Mouse (Mus musculus) MEL (cell line): ENCODE data around the gene Gjb6. TPM values are rescaled to one million over a fixed set of nuclear protein-coding genes. Genes with fewer than 3 reads are reported as not detected.

ENCODE experiments used
- DNase-seq: peaks from one replicate; pipeline ENCODE4 v3.0.0; 2011; ENCODE audit warnings: low read depth, low spot score
- H3K27ac ChIP-seq: 2 replicates; pipeline ENCODE4 v1.5.1; 2012; ENCODE audit warnings: low read depth, mild to moderate bottlenecking, control low read depth, low read length, moderate library complexity; ENCODE audit not compliant: control insufficient read depth
- H3K27me3 ChIP-seq, 2 experiments: fragments of 150-350 bp in 1 of 2; sonication (generic) in 1 of 2; 2 replicates each; pipeline ENCODE4 v1.6.1; 2012; ENCODE audit warnings: low read length in 2 of 2, mild to moderate bottlenecking in 2 of 2, improper control_type of control experiment in 1 of 2, moderate library complexity in 1 of 2; ENCODE audit not compliant: insufficient read depth in 2 of 2, control insufficient read depth in 1 of 2
- H3K36me3 ChIP-seq, 2 experiments: 2 replicates each; pipeline ENCODE4 v1.6.1; 2012 to 2014; ENCODE audit warnings: low read length in 2 of 2, improper control_type of control experiment in 1 of 2, inconsistent platforms in 1 of 2, mild to moderate bottlenecking in 1 of 2; ENCODE audit not compliant: insufficient read depth in 2 of 2, control insufficient read depth in 1 of 2
- H3K4me1 ChIP-seq, 2 experiments: fragments of 150-350 bp in 1 of 2; sonication (generic) in 1 of 2; 2 replicates each; pipeline ENCODE4 v1.6.1; 2012; ENCODE audit warnings: low read length in 2 of 2, improper control_type of control experiment in 1 of 2, mild to moderate bottlenecking in 1 of 2; ENCODE audit not compliant: insufficient read depth in 2 of 2, control insufficient read depth in 1 of 2
- H3K4me3 ChIP-seq, 2 experiments: fragments of 150-350 bp in 1 of 2; sonication (generic) in 1 of 2; 2 replicates each; pipeline ENCODE4 v1.5.1; 2012; ENCODE audit warnings: low read depth in 2 of 2, low read length in 2 of 2, mild to moderate bottlenecking in 2 of 2, moderate library complexity in 2 of 2, control low read depth in 1 of 2, improper control_type of control experiment in 1 of 2; ENCODE audit not compliant: control insufficient read depth in 1 of 2, insufficient read depth in 1 of 2
- H3K79me2 ChIP-seq: 2 replicates; pipeline ENCODE4 v1.6.1; 2012; ENCODE audit warnings: mild to moderate bottlenecking, low read length, moderate library complexity; ENCODE audit not compliant: control insufficient read depth, poor library complexity, insufficient read depth
- H3K9ac ChIP-seq: 2 replicates; pipeline ENCODE4 v1.6.1; 2012; ENCODE audit warnings: low read depth, mild to moderate bottlenecking, control low read depth, low read length, moderate library complexity; ENCODE audit not compliant: control insufficient read depth, poor library complexity, severe bottlenecking
- H3K9me3 ChIP-seq: fragments of 150-350 bp; sonication (generic); replicated peaks from 2 replicates; pipeline ENCODE4 v1.6.1; 2012; ENCODE audit warnings: mild to moderate bottlenecking, low read length, improper control_type of control experiment, moderate library complexity; ENCODE audit not compliant: insufficient read depth
- BHLHE40 ChIP-seq: IDR thresholded peaks from 2 replicates; pipeline ENCODE4 v1.6.1; 2012; ENCODE audit warnings: low read depth, mild to moderate bottlenecking, inconsistent platforms, low read length, improper control_type of control experiment, borderline replicate concordance
- CHD1 ChIP-seq: IDR thresholded peaks from 2 replicates; pipeline ENCODE4 v1.6.1; 2012; ENCODE audit warnings: low read depth, mild to moderate bottlenecking, inconsistent platforms, low read length, improper control_type of control experiment
- ELF1 ChIP-seq: IDR thresholded peaks from 2 replicates; pipeline ENCODE4 v1.6.1; 2014; ENCODE audit warnings: low read depth, mild to moderate bottlenecking, inconsistent platforms, low read length, improper control_type of control experiment, moderate library complexity
- EP300 ChIP-seq, 2 experiments: IDR thresholded peaks; 2 replicates each; pipeline ENCODE4 v1.6.1; 2011; ENCODE audit warnings: improper control_type of control experiment in 2 of 2, low read length in 2 of 2, low read depth in 1 of 2, mild to moderate bottlenecking in 1 of 2
- ETS1 ChIP-seq: IDR thresholded peaks from 2 replicates; pipeline ENCODE4 v1.6.1; 2012; ENCODE audit warnings: low read depth, mild to moderate bottlenecking, inconsistent platforms, low read length, improper control_type of control experiment, moderate library complexity
- GATA1 ChIP-seq: IDR thresholded peaks from 2 replicates; pipeline ENCODE4 v1.6.1; 2011; ENCODE audit warnings: low read depth, low read length, improper control_type of control experiment
- HCFC1 ChIP-seq: IDR thresholded peaks from 2 replicates; pipeline ENCODE4 v1.6.1; 2012; ENCODE audit warnings: low read depth, mild to moderate bottlenecking, inconsistent platforms, low read length, improper control_type of control experiment, moderate library complexity
- MAFK ChIP-seq: IDR thresholded peaks from 2 replicates; pipeline ENCODE4 v1.6.1; 2011; ENCODE audit warnings: low read depth, mild to moderate bottlenecking, low read length, improper control_type of control experiment, borderline replicate concordance
- MAX ChIP-seq: IDR thresholded peaks from 2 replicates; pipeline ENCODE4 v1.6.1; 2011; ENCODE audit warnings: low read length, improper control_type of control experiment
- MEF2A ChIP-seq: IDR thresholded peaks from 2 replicates; pipeline ENCODE4 v1.6.1; 2014; ENCODE audit warnings: low read depth, mild to moderate bottlenecking, inconsistent platforms, low read length, improper control_type of control experiment; ENCODE audit not compliant: poor library complexity, insufficient replicate concordance, severe bottlenecking; ENCODE audit errors: extremely low read depth
- MXI1 ChIP-seq: IDR thresholded peaks from 2 replicates; pipeline ENCODE4 v1.6.1; 2011; ENCODE audit warnings: mild to moderate bottlenecking, low read depth, low read length, improper control_type of control experiment
- MYC ChIP-seq: IDR thresholded peaks from 2 replicates; pipeline ENCODE4 v1.6.1; 2011; ENCODE audit warnings: low read depth, mild to moderate bottlenecking, low read length, improper control_type of control experiment, moderate library complexity
- NELFE ChIP-seq: IDR thresholded peaks from 2 replicates; pipeline ENCODE4 v1.6.1; 2011; ENCODE audit warnings: low read depth, low read length, improper control_type of control experiment
- NRF1 ChIP-seq: IDR thresholded peaks from 2 replicates; pipeline ENCODE4 v1.6.1; 2014; ENCODE audit warnings: low read depth, mild to moderate bottlenecking, inconsistent platforms, low read length, improper control_type of control experiment, moderate library complexity; ENCODE audit not compliant: poor library complexity, insufficient read depth, severe bottlenecking
- POLR2A ChIP-seq, 2 experiments: IDR thresholded peaks; 2 replicates each; pipeline ENCODE4 v1.6.1; 2011 to 2012; ENCODE audit warnings: low read length in 2 of 2, mild to moderate bottlenecking in 2 of 2, control low read depth in 1 of 2, improper control_type of control experiment in 1 of 2, low read depth in 1 of 2, moderate library complexity in 1 of 2; ENCODE audit not compliant: control insufficient read depth in 1 of 2, insufficient read depth in 1 of 2, poor library complexity in 1 of 2
- POLR2AphosphoS2 ChIP-seq: IDR thresholded peaks from 2 replicates; pipeline ENCODE4 v1.6.1; 2011; ENCODE audit warnings: low read length, improper control_type of control experiment
- POLR2AphosphoS5 ChIP-seq: IDR thresholded peaks from 2 replicates; pipeline ENCODE4 v1.6.1; 2012; ENCODE audit warnings: low read depth, borderline replicate concordance, mild to moderate bottlenecking, inconsistent platforms, low read length, moderate library complexity, mixed read lengths
- RAD21 ChIP-seq: IDR thresholded peaks from 2 replicates; pipeline ENCODE4 v1.6.1; 2011; ENCODE audit warnings: mild to moderate bottlenecking, low read depth, low read length, improper control_type of control experiment
- RCOR1 ChIP-seq: IDR thresholded peaks from 2 replicates; pipeline ENCODE4 v1.6.1; 2012; ENCODE audit warnings: low read depth, mild to moderate bottlenecking, inconsistent platforms, low read length, improper control_type of control experiment
- SIN3A ChIP-seq: IDR thresholded peaks from 2 replicates; pipeline ENCODE4 v1.6.1; 2012; ENCODE audit warnings: low read length, improper control_type of control experiment, inconsistent platforms
- SMC3 ChIP-seq: IDR thresholded peaks from 2 replicates; pipeline ENCODE4 v1.6.1; 2011; ENCODE audit warnings: low read depth, low read length, improper control_type of control experiment
- TBP ChIP-seq: IDR thresholded peaks from 2 replicates; pipeline ENCODE4 v1.8.0; 2011; ENCODE audit warnings: low read depth, low read length, improper control_type of control experiment
- TCF12 ChIP-seq: IDR thresholded peaks from 2 replicates; pipeline ENCODE4 v1.6.1; 2014; ENCODE audit warnings: low read depth, mild to moderate bottlenecking, inconsistent platforms, low read length, improper control_type of control experiment, moderate library complexity
- UBTF ChIP-seq: IDR thresholded peaks from 2 replicates; pipeline ENCODE4 v1.6.1; 2012; ENCODE audit warnings: low read depth, mild to moderate bottlenecking, inconsistent platforms, low read length, improper control_type of control experiment, moderate library complexity, borderline replicate concordance; ENCODE audit not compliant: insufficient read depth
- USF1 ChIP-seq: IDR thresholded peaks from 2 replicates; pipeline ENCODE4 v1.6.1; 2014; ENCODE audit warnings: low read depth, mild to moderate bottlenecking, inconsistent platforms, low read length, improper control_type of control experiment, moderate library complexity
- USF2 ChIP-seq, 2 experiments: IDR thresholded peaks; 2 replicates each; pipeline ENCODE4 v1.6.1; 2011 to 2012; ENCODE audit warnings: improper control_type of control experiment in 2 of 2, low read length in 2 of 2, borderline replicate concordance in 1 of 2, inconsistent platforms in 1 of 2, low read depth in 1 of 2, mild to moderate bottlenecking in 1 of 2; ENCODE audit not compliant: insufficient read depth in 1 of 2
- ZKSCAN1 ChIP-seq: IDR thresholded peaks from 2 replicates; pipeline ENCODE4 v1.6.1; 2012; ENCODE audit warnings: low read depth, mild to moderate bottlenecking, inconsistent platforms, low read length, improper control_type of control experiment, moderate library complexity
- ZMIZ1 ChIP-seq: IDR thresholded peaks from 2 replicates; pipeline ENCODE4 v1.6.1; 2012; ENCODE audit warnings: low read depth, mild to moderate bottlenecking, inconsistent platforms, low read length, improper control_type of control experiment, moderate library complexity
- polyA plus RNA-seq, 2 experiments: library from polyadenylated mRNA; stranded (reverse) in 1 of 2; unstranded in 1 of 2; fragments of >175 nt in 1 of 2; fragments of >200 nt in 1 of 2; gene quantifications; 2 replicates each; pipeline versions ENCODE4 v1.2.1 to v1.2.4; 2012; ENCODE audit warnings: low replicate concordance in 2 of 2, low read depth in 1 of 2; ENCODE audit not compliant: insufficient read length in 2 of 2, insufficient read depth in 1 of 2, missing spikeins in 1 of 2
- total RNA-seq: library from RNA; depleted of rRNA; stranded (reverse); fragments of 300-350 nt; gene quantifications from 2 replicates; pipeline ENCODE4 v1.2.3, GENCODE M21; 2012

Gjb6 gene
- total and polyA plus RNA-seq, 3 experiments, result not detected

DNA sequence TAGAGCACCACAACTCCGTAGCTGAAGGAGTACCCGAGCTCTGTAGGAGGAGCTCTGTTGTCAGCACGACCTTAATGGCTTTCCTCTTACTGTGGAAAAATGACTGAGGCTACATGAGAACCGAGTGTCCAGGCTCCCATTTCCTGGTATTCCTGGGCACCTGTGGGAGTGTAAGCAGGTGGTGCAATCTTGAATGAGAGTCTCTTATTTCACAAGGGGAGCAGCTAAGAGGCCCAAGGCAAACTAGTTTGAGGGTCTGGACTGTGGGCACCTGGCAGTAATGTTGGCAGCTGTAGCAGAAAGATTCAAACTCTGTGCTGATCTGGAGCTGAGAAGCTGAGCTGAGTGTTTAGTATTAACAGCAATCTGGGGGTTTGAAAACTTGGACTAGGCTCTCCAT is 6.0 kb downstream of the Gjb6 start:
- DNase-seq, result no peak
- Histone ChIP-seq H3K9me3 (no peaks in the 10 kb centered on the region), H3K4me3 (no peak overlapping the region), H3K4me1 (no peaks in the 10 kb centered on the region), H3K36me3 (no peaks in the 10 kb centered on the region), H3K27ac (no peak overlapping the region), H3K27me3 (peaks cover 3 to 5% of the 10 kb centered on the region in 2 experiments), H3K9ac (no peak overlapping the region), H3K79me2 (no peaks in the 10 kb centered on the region)
- no peak for TF ChIP-seq USF2 (IDR thresholded peaks at IDR 0.05; ENCODE audit: borderline replicate concordance in 1 of 2, insufficient read depth in 1 of 2, low read depth in 1 of 2, low read length in 2 of 2)
- no peak for TF ChIP-seq MEF2A
- TF ChIP-seq MAFK, result no peak
- no peak for TF ChIP-seq ZMIZ1
- TF ChIP-seq EP300 (IDR thresholded peaks at IDR 0.05; ENCODE audit: low read depth in 1 of 2, low read length in 2 of 2), result no peak
- no peak for TF ChIP-seq TCF12
- TF ChIP-seq TBP, result no peak
- no peak for TF ChIP-seq POLR2AphosphoS5
- no peak for TF ChIP-seq NRF1
- no peak for TF ChIP-seq UBTF
- TF ChIP-seq CHD1, result no peak
- TF ChIP-seq RAD21, result no peak
- TF ChIP-seq GATA1, result no peak
- TF ChIP-seq MAX, result no peak
- no peak for TF ChIP-seq POLR2A (IDR thresholded peaks at IDR 0.05; ENCODE audit: control insufficient read depth in 1 of 2, insufficient read depth in 1 of 2, low read depth in 1 of 2, low read length in 2 of 2, poor library complexity in 1 of 2)
- TF ChIP-seq MXI1, result no peak
- TF ChIP-seq ELF1, result no peak
- TF ChIP-seq USF1, result no peak

DNA sequence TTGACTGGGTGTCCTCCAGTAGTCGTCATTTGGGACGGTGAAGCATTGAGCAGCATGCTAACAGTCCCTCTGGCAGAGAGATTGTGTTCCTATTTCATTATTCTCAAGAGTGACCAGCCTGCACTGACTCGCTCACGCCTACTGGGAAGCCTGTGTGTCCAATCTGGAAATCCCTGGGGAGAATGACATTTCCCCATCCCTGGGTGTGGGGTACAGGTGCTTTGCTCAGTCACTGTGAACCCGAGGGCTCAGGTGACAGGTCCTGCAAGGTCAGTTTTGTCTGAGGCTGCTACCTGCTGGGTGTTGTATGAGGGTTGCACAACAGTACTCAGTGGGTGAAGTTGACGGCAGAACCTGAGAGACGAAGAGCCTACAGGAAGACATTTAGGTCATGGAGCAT is 11.1 kb downstream of the Gjb6 start:
- Histone ChIP-seq H3K27ac (no peak overlapping the region), H3K9me3 (no peaks in the 10 kb centered on the region), H3K4me1 (no peaks in the 10 kb centered on the region), H3K36me3 (no peaks in the 10 kb centered on the region), H3K79me2 (no peaks in the 10 kb centered on the region), H3K9ac (no peak overlapping the region), H3K27me3 (peaks cover 3 to 5% of the 10 kb centered on the region in 2 experiments), H3K4me3 (no peak overlapping the region)
- no peak for DNase-seq
- no peak for TF ChIP-seq UBTF
- no peak for TF ChIP-seq SMC3
- no peak for TF ChIP-seq BHLHE40
- no peak for TF ChIP-seq TCF12
- TF ChIP-seq ETS1, result no peak
- TF ChIP-seq RCOR1, result no peak
- no peak for TF ChIP-seq MAFK
- no peak for TF ChIP-seq MEF2A
- no peak for TF ChIP-seq SIN3A
- TF ChIP-seq USF1, result no peak
- TF ChIP-seq HCFC1, result no peak
- no peak for TF ChIP-seq MYC
- no peak for TF ChIP-seq POLR2AphosphoS2
- no peak for TF ChIP-seq NELFE
- TF ChIP-seq ZKSCAN1, result no peak
- no peak for TF ChIP-seq TBP
